Mouse (Mus musculus) layer of hippocampus, postnatal 25 days (tissue): ENCODE data around the gene Spata5. TPM values are rescaled to one million over a fixed set of nuclear protein-coding genes. Genes with fewer than 3 reads are reported as not detected.

Experiments
- DNase-seq, 2 experiments: peaks; one replicate each; pipeline ENCODE4 v3.0.0; 2022; ENCODE audit warnings: mixed read lengths in 2 of 2, low spot score in 1 of 2; ENCODE audit errors: extremely low spot score in 1 of 2
- total RNA-seq, 2 experiments: library from RNA; stranded (reverse); gene quantifications; 2 replicates each; pipeline ENCODE4 v1.2.3; 2021

Spata5 gene
- total RNA-seq, 2 experiments from 2014 or later: 17.9 to 26.7 TPM

GRCm38 (mm10) chr3:37420072-37420471 lies 376 bp downstream of the Spata5 start, which contains the start of gene Nudt6:
Gene Nudt6 (minus strand): TSS chr3:37420211.
- DNase-seq: peak; percentile 87

- DNase-seq: no peak
Measured at GRCm38 (mm10) chr3:37420641-37421040, 945 bp downstream of the Spata5 start.

- no peak for DNase-seq
Measured at GRCm38 (mm10) chr3:37421179-37421578, 1.5 kb downstream of the Spata5 start.

- no peak for DNase-seq
Measured at GRCm38 (mm10) chr3:37426069-37426468, 6.4 kb downstream of the Spata5 start.

GRCm38 (mm10) chr3:37430359-37430758 lies 10.7 kb downstream of the Spata5 start:
- DNase-seq: no peak

GRCm38 (mm10) chr3:37439770-37440169 lies 20.1 kb downstream of the Spata5 start:
- DNase-seq: no peak

GRCm38 (mm10) chr3:37443409-37443808 lies 23.7 kb downstream of the Spata5 start:
- DNase-seq: no peak

GRCm38 (mm10) chr3:37455992-37456391 lies 36.3 kb downstream of the Spata5 start:
- no peak for DNase-seq

GRCm38 (mm10) chr3:37468170-37468569 lies 48.5 kb downstream of the Spata5 start:
- DNase-seq: no peak

GRCm38 (mm10) chr3:37469353-37469752 lies 49.7 kb downstream of the Spata5 start:
- no peak for DNase-seq

- DNase-seq: no peak
Measured at GRCm38 (mm10) chr3:37470867-37471266, 51.2 kb downstream of the Spata5 start.

GRCm38 (mm10) chr3:37472461-37472860 lies 52.8 kb downstream of the Spata5 start:
- peak in 1 of 2 experiments; percentile 22 for DNase-seq

GRCm38 (mm10) chr3:37476485-37476884 lies 56.8 kb downstream of the Spata5 start:
- no peak for DNase-seq

- DNase-seq: no peak
Measured at GRCm38 (mm10) chr3:37477438-37478188, 57.9 kb downstream of the Spata5 start.

- DNase-seq: no peak
Measured at GRCm38 (mm10) chr3:37479771-37480170, 60.1 kb downstream of the Spata5 start.

GRCm38 (mm10) chr3:37481295-37481694 lies 61.6 kb downstream of the Spata5 start:
- DNase-seq: no peak

- DNase-seq: no peak
Measured at GRCm38 (mm10) chr3:37482720-37483119, 63.0 kb downstream of the Spata5 start.

GRCm38 (mm10) chr3:37483709-37484265 lies 64.1 kb downstream of the Spata5 start:
- DNase-seq: no peak

GRCm38 (mm10) chr3:37487639-37488038 lies 67.9 kb downstream of the Spata5 start:
- no peak for DNase-seq

GRCm38 (mm10) chr3:37488173-37488572 lies 68.5 kb downstream of the Spata5 start:
- DNase-seq: no peak

GRCm38 (mm10) chr3:37490025-37490424 lies 70.3 kb downstream of the Spata5 start:
- DNase-seq: no peak

GRCm38 (mm10) chr3:37500939-37501338 lies 81.2 kb downstream of the Spata5 start:
- no peak for DNase-seq
